Mouse (Mus musculus): ENCODE results near the gene Eid1.

- no peak for TF ChIP-seq POLR2A (IDR thresholded peaks at IDR 0.05; ENCODE audit: borderline replicate concordance, control insufficient read depth, low read depth, low read length)
- TF ChIP-seq CTCF (IDR thresholded peaks at IDR 0.05; ENCODE audit: control insufficient read depth, insufficient read depth, low read length) = no peak
Observed at GRCm38 (mm10) chr2:125694798-125695197, 21.9 kb downstream of the Eid1 start.
